Mouse (Mus musculus) bone marrow, adult 2 months (tissue): Measurements from ENCODE around the gene Nt5e.

Source experiments
- CTCF ChIP-seq: fragments of 200-500 bp; IDR thresholded peaks from 2 replicates; pipeline ENCODE4 v1.5.1; 2011; ENCODE audit warnings: low read length, control low read depth; ENCODE audit not compliant: control insufficient read depth, insufficient read depth
- POLR2A ChIP-seq: fragments of 200-500 bp; IDR thresholded peaks from 2 replicates; pipeline ENCODE4 v1.6.1; 2011; ENCODE audit warnings: low read depth, mild to moderate bottlenecking, control low read depth, low read length, borderline replicate concordance; ENCODE audit not compliant: control insufficient read depth

DNA sequence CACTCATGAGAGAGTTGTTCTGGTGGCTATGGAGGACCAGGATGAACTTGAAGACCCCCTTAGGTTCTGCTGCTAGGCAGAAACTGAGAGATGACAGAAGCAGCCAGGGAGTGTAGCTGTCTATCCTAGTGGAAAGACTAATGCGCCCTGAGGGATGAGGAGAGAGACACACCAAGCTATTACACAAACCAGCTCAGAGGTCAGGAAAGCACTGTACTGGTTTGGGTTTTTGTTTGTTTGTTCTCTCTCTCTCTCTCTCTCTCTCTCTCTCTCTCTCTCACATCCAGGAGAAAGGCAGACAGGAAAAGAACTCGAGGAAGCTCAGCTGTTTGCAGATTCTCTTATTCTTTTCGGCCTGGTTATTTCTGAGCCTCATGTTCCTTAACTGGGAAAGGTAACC is 3.3 kb downstream of the Nt5e start:
- TF ChIP-seq CTCF (no peak), POLR2A (no peak)
